Mouse (Mus musculus) lung, postnatal 10 days (tissue): ENCODE measurements around the gene Mxi1.
"Not testable (repeated sequence)": the region's sequence is repeated elsewhere in the genome, so short reads cannot be mapped to it uniquely, and the experiment has no call there.

Experiments used
- DNase-seq: peaks from one replicate; pipeline ENCODE4 v3.0.0; 2021

Mxi1 gene

GRCm38 (mm10) chr19:53366881-53367280 is 56.6 kb downstream of the Mxi1 start:
- no peak for DNase-seq

- peak; percentile 86 for DNase-seq
These were observed 59.2 kb downstream of the Mxi1 start for GRCm38 (mm10) chr19:53369469-53370043.

GRCm38 (mm10) chr19:53370233-53370632 is 59.9 kb downstream of the Mxi1 start:
- no peak for DNase-seq

GRCm38 (mm10) chr19:53371666-53372065 is 61.3 kb downstream of the Mxi1 start, which contains the start of gene Gm10197:
Gm10197 (minus strand) TSS chr19:53371766.
- DNase-seq: no peak

GRCm38 (mm10) chr19:53373570-53373969 is 63.3 kb downstream of the Mxi1 start:
- no peak for DNase-seq

GRCm38 (mm10) chr19:53375299-53375698 is 65.0 kb downstream of the Mxi1 start:
- DNase-seq: no peak

GRCm38 (mm10) chr19:53375816-53376215 is 65.5 kb downstream of the Mxi1 start:
- DNase-seq: no peak

- DNase-seq: no peak
These were observed 67.3 kb downstream of the Mxi1 start for GRCm38 (mm10) chr19:53377652-53378051.

GRCm38 (mm10) chr19:53378421-53378820 is 68.1 kb downstream of the Mxi1 start:
- DNase-seq: no peak

- no peak for DNase-seq
These were observed 73.0 kb downstream of the Mxi1 start for GRCm38 (mm10) chr19:53383336-53383735.

- DNase-seq: no peak
These were observed 79.1 kb downstream of the Mxi1 start for GRCm38 (mm10) chr19:53389417-53389816.

- no peak for DNase-seq
These were observed 79.6 kb downstream of the Mxi1 start for GRCm38 (mm10) chr19:53389851-53390431.

GRCm38 (mm10) chr19:53390495-53391007 is 80.2 kb downstream of the Mxi1 start, which contains the start of gene Smndc1:
Smndc1 (minus strand) TSS chr19:53390578.
- DNase-seq: peak; percentile 100

- no peak for DNase-seq
These were observed 81.1 kb downstream of the Mxi1 start for GRCm38 (mm10) chr19:53391386-53391785.

GRCm38 (mm10) chr19:53391787-53392186 is 81.5 kb downstream of the Mxi1 start:
- no peak for DNase-seq

GRCm38 (mm10) chr19:53392781-53393343 is 82.5 kb downstream of the Mxi1 start:
- no peak for DNase-seq

- DNase-seq: no peak
These were observed 83.3 kb downstream of the Mxi1 start for GRCm38 (mm10) chr19:53393646-53394045.

- peak; percentile 77 for DNase-seq
These were observed 84.2 kb downstream of the Mxi1 start for GRCm38 (mm10) chr19:53394552-53394951.

- DNase-seq: not testable (repeated sequence)
These were observed 84.6 kb downstream of the Mxi1 start for GRCm38 (mm10) chr19:53394956-53395355.

- DNase-seq: not testable (repeated sequence)
These were observed 85.5 kb downstream of the Mxi1 start for GRCm38 (mm10) chr19:53395805-53396204.

- DNase-seq: no peak
These were observed 87.3 kb downstream of the Mxi1 start for GRCm38 (mm10) chr19:53397451-53398233.

GRCm38 (mm10) chr19:53399213-53399612 is 88.9 kb downstream of the Mxi1 start:
- no peak for DNase-seq
